Mouse (Mus musculus) bone marrow, adult 2 months (tissue): Measurements from ENCODE around the gene Srsf10.

Experiments
- CTCF ChIP-seq: fragments of 200-500 bp; IDR thresholded peaks from 2 replicates; pipeline ENCODE4 v1.5.1; 2011; ENCODE audit warnings: low read length, control low read depth; ENCODE audit not compliant: control insufficient read depth, insufficient read depth
- POLR2A ChIP-seq: fragments of 200-500 bp; IDR thresholded peaks from 2 replicates; pipeline ENCODE4 v1.6.1; 2011; ENCODE audit warnings: low read depth, mild to moderate bottlenecking, control low read depth, low read length, borderline replicate concordance; ENCODE audit not compliant: control insufficient read depth

DNA sequence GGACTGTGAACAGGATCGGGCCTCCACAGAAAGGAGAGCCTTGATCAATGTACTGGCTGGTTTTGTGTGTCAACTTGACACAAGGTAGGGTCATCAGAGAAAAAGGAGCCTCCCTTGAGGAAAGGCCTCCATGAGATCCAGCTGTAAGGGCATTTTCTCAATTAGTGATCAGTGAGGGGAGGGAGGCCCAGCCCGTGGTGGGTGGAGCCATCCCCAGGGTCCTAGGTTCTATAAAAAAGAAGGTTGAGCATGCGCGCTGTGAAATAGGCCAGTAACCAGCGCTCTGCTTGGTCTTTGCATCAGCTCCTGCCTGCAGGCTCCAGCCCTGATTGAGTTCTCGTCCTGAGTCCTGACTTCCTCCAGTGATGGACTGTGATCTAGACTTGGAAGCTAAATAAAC, 29.0 kb downstream of the Srsf10 start:
- TF ChIP-seq CTCF = no peak
- TF ChIP-seq POLR2A = no peak
